1 mouse cellular context compared by ENCODE assay signal in genomic region chr11:95008661-95009628, GRCm38 (mm10).
A peak's percentile ranks its signal among the peaks of the same experiment; 100 is the strongest.
TF ChIP-seq lines count a peak whose summit lies in the region.

No protein-coding gene starts in this region.

TF ChIP-seq in MEL, 35 proteins besides CTCF, POLR2A, EP300 and RAD21:
- TF ChIP-seq NRF1 (IDR thresholded peaks at IDR 0.05; ENCODE audit: insufficient read depth, low read depth, low read length, poor library complexity, severe bottlenecking) (no peak), BHLHE40 (IDR thresholded peaks at IDR 0.05; ENCODE audit: borderline replicate concordance, low read depth, low read length) (no peak), TAL1 (IDR thresholded peaks at IDR 0.05; ENCODE audit: low read length) (no peak), SMC3 (IDR thresholded peaks at IDR 0.05; ENCODE audit: low read depth, low read length) (no peak), ETS1 (IDR thresholded peaks at IDR 0.05; ENCODE audit: low read depth, low read length) (0 out of 2 replicates have a peak, but pooled peaks have one; percentile 44), MXI1 (IDR thresholded peaks at IDR 0.05; ENCODE audit: low read depth, low read length) (peak; percentile 84), MAZ (IDR thresholded peaks at IDR 0.05; ENCODE audit: low read depth, low read length) (peak; percentile 68), TCF12 (IDR thresholded peaks at IDR 0.05; ENCODE audit: low read depth, low read length) (no peak), MEF2A (IDR thresholded peaks at IDR 0.05; ENCODE audit: extremely low read depth, insufficient replicate concordance, low read depth, low read length, poor library complexity, severe bottlenecking) (no peak), ZC3H11A (IDR thresholded peaks at IDR 0.05; ENCODE audit: low read depth, low read length) (no peak; the same call in 1 of the 2 replicates), SIN3A (IDR thresholded peaks at IDR 0.05; ENCODE audit: low read length) (peak; percentile 76; the same call in 1 of the 2 replicates), POLR2AphosphoS2 (IDR thresholded peaks at IDR 0.05; ENCODE audit: low read length) (peak; percentile 0; the same call in 1 of the 2 replicates), ELF1 (IDR thresholded peaks at IDR 0.05; ENCODE audit: low read depth, low read length) (peak; percentile 62), MYB (IDR thresholded peaks at IDR 0.05; ENCODE audit: low read depth, low read length) (no peak; the same call in 1 of the 2 replicates), TBP (IDR thresholded peaks at IDR 0.05; ENCODE audit: low read depth, low read length) (peak; percentile 91), CHD1 (IDR thresholded peaks at IDR 0.05; ENCODE audit: low read depth, low read length) (peak; percentile 87; the same call in 1 of the 2 replicates), MYC (IDR thresholded peaks at IDR 0.05; ENCODE audit: low read depth, low read length) (no peak), ZKSCAN1 (IDR thresholded peaks at IDR 0.05; ENCODE audit: low read depth, low read length) (no peak), ZNF384 (IDR thresholded peaks at IDR 0.05; ENCODE audit: low read depth, low read length) (no peak), CHD2 (IDR thresholded peaks at IDR 0.05; ENCODE audit: low read length) (no peak; the same call in 1 of the 2 replicates), ZMIZ1 (IDR thresholded peaks at IDR 0.05; ENCODE audit: low read depth, low read length) (peak; percentile 47; the same call in 1 of the 2 replicates), NELFE (IDR thresholded peaks at IDR 0.05; ENCODE audit: low read depth, low read length) (peak; percentile 14; the same call in 1 of the 2 replicates), GABPA (IDR thresholded peaks at IDR 0.05; ENCODE audit: low read depth, low read length) (no peak), USF1 (IDR thresholded peaks at IDR 0.05; ENCODE audit: low read depth, low read length) (no peak), RCOR1 (IDR thresholded peaks at IDR 0.05; ENCODE audit: low read depth, low read length) (peak; percentile 32; the same call in 1 of the 2 replicates), MAFK (IDR thresholded peaks at IDR 0.05; ENCODE audit: borderline replicate concordance, low read depth, low read length) (no peak), E2F4 (IDR thresholded peaks at IDR 0.05; ENCODE audit: borderline replicate concordance, low read depth, low read length) (no peak), HCFC1 (IDR thresholded peaks at IDR 0.05; ENCODE audit: low read depth, low read length) (peak; percentile 65), MAX (IDR thresholded peaks at IDR 0.05; ENCODE audit: low read length) (0 out of 2 replicates have a peak, but pooled peaks have one; percentile 33), KAT2A (conservative IDR thresholded peaks at IDR 0.05; ENCODE audit: low read depth, low read length) (no peak), POLR2AphosphoS5 (IDR thresholded peaks at IDR 0.05; ENCODE audit: borderline replicate concordance, low read depth, low read length) (no peak; the same call in 1 of the 2 replicates), GATA1 (IDR thresholded peaks at IDR 0.05; ENCODE audit: low read depth, low read length) (no peak), JUND (IDR thresholded peaks at IDR 0.05; ENCODE audit: low read depth, low read length) (no peak), UBTF (IDR thresholded peaks at IDR 0.05; ENCODE audit: borderline replicate concordance, insufficient read depth, low read depth, low read length) (no peak), USF2 (IDR thresholded peaks at IDR 0.05; ENCODE audit: borderline replicate concordance in 1 of 2, insufficient read depth in 1 of 2, low read depth in 1 of 2, low read length in 2 of 2) (no peak)
